Mouse (Mus musculus): Measurements from ENCODE around the gene Ankrd23. TPM values are rescaled to one million over a fixed set of nuclear protein-coding genes. Genes with fewer than 3 reads are reported as not detected.

The Ankrd23 gene
- polyA plus RNA-seq, 2 experiments = 11.6 to 27.4 TPM

DNA sequence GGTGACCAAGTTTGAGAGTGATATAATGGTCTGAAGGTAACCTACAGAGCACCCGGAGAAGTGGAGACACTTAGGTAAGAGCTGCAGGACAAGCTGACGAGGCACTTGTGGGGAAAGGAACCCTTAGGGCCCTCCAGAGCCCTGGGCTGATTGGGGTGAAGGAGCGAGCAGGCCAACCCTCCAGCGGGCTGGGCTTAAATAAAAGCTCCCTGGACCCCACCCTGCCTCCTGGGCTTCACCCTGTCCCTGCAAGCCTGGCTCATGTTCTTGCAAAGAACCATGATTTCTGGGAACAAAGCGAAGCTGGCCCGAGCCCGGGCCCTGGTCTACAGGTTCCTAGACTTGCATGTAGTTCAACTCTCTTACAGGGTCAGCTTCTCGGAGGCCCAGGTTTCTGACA is 36.8 kb upstream of the Ankrd23 start:
- Histone ChIP-seq H3K9ac (ENCODE audit: low read depth, low read length, severe bottlenecking) (no peak overlapping the region), H3K9me3 (ENCODE audit: control insufficient read depth, low read length) (no peaks in the 10 kb centered on the region), H3K27ac (replicated peaks; ENCODE audit: low read depth, low read length) (no peak overlapping the region), H3K36me3 (ENCODE audit: control insufficient read depth, insufficient read depth, low read length) (no peaks in the 10 kb centered on the region), H3K27me3 (ENCODE audit: control insufficient read depth, insufficient read depth, low read length) (no peaks in the 10 kb centered on the region), H3K4me3 (replicated peaks; ENCODE audit: low read length) (no peak overlapping the region), H3K4me2 (replicated peaks; ENCODE audit: low read depth, low read length, severe bottlenecking) (no peak overlapping the region), H3K4me1 (ENCODE audit: control insufficient read depth, insufficient read depth, low read length) (peaks cover 17% of the 10 kb centered on the region)
- TF ChIP-seq POLR2A (IDR thresholded peaks at IDR 0.05; ENCODE audit: borderline replicate concordance, extremely low read depth, insufficient read depth, insufficient read length) = no peak
- DNase-seq (ENCODE audit: low spot score) (no peak), ATAC-seq (ENCODE audit: low FRiP score, low read depth) (no peak)
- 73% methylated on average over 8 of the region's 8 CpGs for WGBS

DNA sequence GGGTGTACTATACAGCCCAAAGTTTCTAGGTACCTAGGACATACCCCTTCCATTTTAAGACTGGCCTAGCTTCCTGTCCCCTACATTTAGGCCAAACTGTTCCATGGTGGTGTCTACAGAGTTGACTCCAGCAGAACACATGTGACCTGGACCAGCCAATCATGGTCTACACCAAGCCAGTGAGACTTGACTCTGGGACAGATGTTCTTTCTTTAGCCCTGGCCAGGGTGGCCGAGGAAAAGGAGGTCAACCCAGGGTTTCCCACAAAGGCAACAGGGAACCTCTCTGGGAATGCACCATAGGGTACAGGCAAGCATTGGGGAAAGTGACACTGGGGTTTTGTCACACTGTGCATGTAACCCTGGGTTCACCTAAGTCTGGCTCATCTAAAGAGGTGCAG is 36.0 kb upstream of the Ankrd23 start:
- ATAC-seq (ENCODE audit: low FRiP score, low read depth) (no peak), DNase-seq (ENCODE audit: low spot score) (no peak)
- no peak overlapping the region for H3K27ac ChIP-seq (replicated peaks; ENCODE audit: low read depth, low read length)
- TF ChIP-seq POLR2A (IDR thresholded peaks at IDR 0.05; ENCODE audit: borderline replicate concordance, extremely low read depth, insufficient read depth, insufficient read length) = no peak
- WGBS = 65% methylated on average over 1 of the region's 1 CpGs
- no peak overlapping the region for H3K9ac ChIP-seq (ENCODE audit: low read depth, low read length, severe bottlenecking)
- no peaks in the 10 kb centered on the region for H3K9me3 ChIP-seq (ENCODE audit: control insufficient read depth, low read length)
- H3K4me2 ChIP-seq (replicated peaks; ENCODE audit: low read depth, low read length, severe bottlenecking) = no peak overlapping the region
- H3K36me3 ChIP-seq (ENCODE audit: control insufficient read depth, insufficient read depth, low read length) = no peaks in the 10 kb centered on the region
- peaks cover 25% of the 10 kb centered on the region for H3K4me1 ChIP-seq (ENCODE audit: control insufficient read depth, insufficient read depth, low read length)
- H3K4me3 ChIP-seq (replicated peaks; ENCODE audit: low read length) = no peak overlapping the region
- no peaks in the 10 kb centered on the region for H3K27me3 ChIP-seq (ENCODE audit: control insufficient read depth, insufficient read depth, low read length)

DNA sequence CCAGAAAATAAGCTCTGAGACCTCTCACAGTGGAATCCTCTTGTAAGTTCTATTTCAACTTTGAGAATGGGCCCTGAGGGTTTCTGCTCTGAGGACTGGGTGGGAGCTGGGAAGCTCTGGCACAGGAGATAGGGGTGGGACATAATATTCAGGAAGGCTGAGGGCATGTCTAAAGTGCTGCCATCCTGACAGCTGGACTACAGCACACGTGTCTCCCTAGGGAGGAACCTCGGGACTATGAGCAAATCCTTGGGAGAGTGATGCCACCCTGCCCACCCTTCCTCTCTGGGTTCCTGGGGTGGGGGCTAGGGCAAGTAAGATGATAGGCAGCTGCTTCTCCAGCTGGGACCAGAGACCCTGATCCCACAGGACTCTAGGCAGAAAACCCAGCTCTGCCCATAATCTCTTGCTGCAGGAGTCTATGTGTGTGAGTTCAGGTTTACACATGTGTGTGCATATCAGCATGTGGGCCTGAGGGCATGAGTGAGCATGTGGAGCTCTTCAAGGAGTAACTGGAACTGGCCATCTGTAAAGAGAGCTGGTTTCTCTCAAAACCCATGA is 35.5 kb upstream of the Ankrd23 start:
- Histone ChIP-seq H3K27ac (replicated peaks; ENCODE audit: low read depth, low read length) (no peak overlapping the region), H3K4me1 (ENCODE audit: control insufficient read depth, insufficient read depth, low read length) (peaks cover 25% of the 10 kb centered on the region), H3K4me2 (replicated peaks; ENCODE audit: low read depth, low read length, severe bottlenecking) (no peak overlapping the region), H3K9me3 (ENCODE audit: control insufficient read depth, low read length) (no peaks in the 10 kb centered on the region), H3K4me3 (replicated peaks; ENCODE audit: low read length) (no peak overlapping the region), H3K36me3 (ENCODE audit: control insufficient read depth, insufficient read depth, low read length) (no peaks in the 10 kb centered on the region), H3K27me3 (ENCODE audit: control insufficient read depth, insufficient read depth, low read length) (no peaks in the 10 kb centered on the region), H3K9ac (ENCODE audit: low read depth, low read length, severe bottlenecking) (no peak overlapping the region)
- WGBS = 76% methylated on average over 2 of the region's 2 CpGs
- DNase-seq (ENCODE audit: low spot score) (no peak), ATAC-seq (ENCODE audit: low FRiP score, low read depth) (no peak)
- no peak for TF ChIP-seq POLR2A (IDR thresholded peaks at IDR 0.05; ENCODE audit: borderline replicate concordance, extremely low read depth, insufficient read depth, insufficient read length)

DNA sequence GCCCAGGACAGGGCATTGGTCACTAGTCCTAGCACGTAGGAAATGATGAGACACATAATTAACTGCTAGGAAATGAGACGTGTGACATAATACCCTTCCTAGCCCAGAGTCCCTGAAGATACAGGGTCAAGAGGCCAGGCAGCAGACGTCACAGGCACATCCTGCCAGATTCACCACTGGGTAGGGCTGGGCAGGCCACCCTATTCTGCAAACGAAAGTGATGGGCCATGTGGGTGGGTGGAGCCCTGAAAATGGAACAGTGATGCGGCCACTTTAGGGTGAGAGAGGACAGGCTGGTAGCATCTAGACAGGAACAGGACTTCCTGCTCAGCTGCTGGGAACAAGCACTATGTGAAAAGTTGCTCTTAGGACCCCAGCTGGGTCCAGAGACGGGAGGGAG is 34.9 kb upstream of the Ankrd23 start:
- H3K9ac ChIP-seq (ENCODE audit: low read depth, low read length, severe bottlenecking) = no peak overlapping the region
- DNase-seq (ENCODE audit: low spot score) (no peak), ATAC-seq (ENCODE audit: low FRiP score, low read depth) (no peak)
- H3K9me3 ChIP-seq (ENCODE audit: control insufficient read depth, low read length) = no peaks in the 10 kb centered on the region
- H3K27ac ChIP-seq (replicated peaks; ENCODE audit: low read depth, low read length) = no peak overlapping the region
- no peaks in the 10 kb centered on the region for H3K27me3 ChIP-seq (ENCODE audit: control insufficient read depth, insufficient read depth, low read length)
- WGBS = 45% methylated on average over 6 of the region's 6 CpGs
- H3K4me3 ChIP-seq (replicated peaks; ENCODE audit: low read length) = no peak overlapping the region
- no peak for TF ChIP-seq POLR2A (IDR thresholded peaks at IDR 0.05; ENCODE audit: borderline replicate concordance, extremely low read depth, insufficient read depth, insufficient read length)
- no peak overlapping the region for H3K4me2 ChIP-seq (replicated peaks; ENCODE audit: low read depth, low read length, severe bottlenecking)
- no peaks in the 10 kb centered on the region for H3K36me3 ChIP-seq (ENCODE audit: control insufficient read depth, insufficient read depth, low read length)
- H3K4me1 ChIP-seq (ENCODE audit: control insufficient read depth, insufficient read depth, low read length) = peaks cover 23% of the 10 kb centered on the region

DNA sequence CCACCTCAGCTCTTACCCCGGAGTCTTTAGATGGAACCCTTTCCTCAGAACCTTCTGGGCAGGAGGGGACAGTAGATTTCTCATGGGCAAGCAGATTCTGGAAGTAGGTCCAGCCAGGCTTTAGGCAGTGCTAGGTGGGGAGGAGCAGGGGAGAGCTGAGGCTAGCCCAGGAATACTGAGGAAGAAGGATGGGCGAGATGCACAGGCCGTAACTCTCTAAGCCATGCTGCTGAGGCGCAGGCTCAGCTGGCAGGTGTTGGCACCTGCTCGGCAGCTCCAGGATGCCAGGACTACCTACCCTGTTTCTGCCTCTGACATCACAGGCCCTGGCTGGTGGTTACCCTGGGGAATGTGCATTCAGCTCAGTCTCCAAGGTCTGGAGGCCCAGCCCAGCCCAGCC is 33.6 kb upstream of the Ankrd23 start:
- no peak for DNase-seq (ENCODE audit: low spot score)
- no peak overlapping the region for H3K4me2 ChIP-seq (replicated peaks; ENCODE audit: low read depth, low read length, severe bottlenecking)
- no peaks in the 10 kb centered on the region for H3K27me3 ChIP-seq (ENCODE audit: control insufficient read depth, insufficient read depth, low read length)
- no peak overlapping the region for H3K9ac ChIP-seq (ENCODE audit: low read depth, low read length, severe bottlenecking)
- H3K4me1 ChIP-seq (ENCODE audit: control insufficient read depth, insufficient read depth, low read length) = peaks cover 28% of the 10 kb centered on the region
- 81% methylated on average over 5 of the region's 5 CpGs for WGBS
- H3K9me3 ChIP-seq (ENCODE audit: control insufficient read depth, low read length) = no peaks in the 10 kb centered on the region
- H3K36me3 ChIP-seq (ENCODE audit: control insufficient read depth, insufficient read depth, low read length) = no peaks in the 10 kb centered on the region
- no peak for ATAC-seq (ENCODE audit: low FRiP score, low read depth)
- no peak for TF ChIP-seq POLR2A (IDR thresholded peaks at IDR 0.05; ENCODE audit: borderline replicate concordance, extremely low read depth, insufficient read depth, insufficient read length)
- no peak overlapping the region for H3K27ac ChIP-seq (replicated peaks; ENCODE audit: low read depth, low read length)
- H3K4me3 ChIP-seq (replicated peaks; ENCODE audit: low read length) = no peak overlapping the region

Measured in limb, embryonic 14.5 days (tissue).